Mouse (Mus musculus) kidney, embryonic 14.5 days (tissue): ENCODE data around the gene Unc5cl. TPM values are rescaled to one million over a fixed set of nuclear protein-coding genes. Genes with fewer than 3 reads are reported as not detected.

Experiments
- ATAC-seq: fragments of 200-750 bp; cut with Nextera tagmentation; 2 replicates; pipeline ENCODE4 v1.8.0; 2017; ENCODE audit warnings: moderate number of reproducible peaks, mild to moderate bottlenecking, moderate TSS enrichment, moderate library complexity; ENCODE audit not compliant: low FRiP score, low TSS enrichment
- H3K27ac ChIP-seq: fragments of 300-500 bp; sonication (generic); 2 replicates; pipeline ENCODE4 v1.5.1; 2014; ENCODE audit warnings: low read depth, mild to moderate bottlenecking, low read length, moderate library complexity, mixed read lengths
- H3K27me3 ChIP-seq: fragments of 300-500 bp; sonication (generic); 2 replicates; pipeline ENCODE4 v1.6.1; 2014; ENCODE audit warnings: mild to moderate bottlenecking, low read length; ENCODE audit not compliant: control insufficient read depth, insufficient read depth
- H3K36me3 ChIP-seq: fragments of 300-500 bp; sonication (generic); 2 replicates; pipeline ENCODE4 v1.6.1; 2014; ENCODE audit warnings: low read length, mixed read lengths; ENCODE audit not compliant: control insufficient read depth, insufficient read depth
- H3K4me1 ChIP-seq: fragments of 300-500 bp; sonication (generic); 2 replicates; pipeline ENCODE4 v1.6.1; 2014; ENCODE audit warnings: low read length, mixed read lengths; ENCODE audit not compliant: control insufficient read depth, insufficient read depth
- H3K4me2 ChIP-seq: fragments of 300-500 bp; sonication (generic); replicated peaks from 2 replicates; pipeline ENCODE4 v1.6.1; 2014; ENCODE audit warnings: low read depth, mild to moderate bottlenecking, low read length
- H3K4me3 ChIP-seq: fragments of 300-500 bp; sonication (generic); 2 replicates; pipeline ENCODE4 v1.5.1; 2014; ENCODE audit warnings: mild to moderate bottlenecking, low read length
- H3K9ac ChIP-seq: fragments of 300-500 bp; sonication (generic); 2 replicates; pipeline ENCODE4 v1.6.1; 2014; ENCODE audit warnings: low read depth, mild to moderate bottlenecking, low read length, moderate library complexity
- H3K9me3 ChIP-seq: fragments of 300-500 bp; sonication (generic); 2 replicates; pipeline ENCODE4 v1.6.1; 2016; ENCODE audit warnings: low read length; ENCODE audit not compliant: control insufficient read depth
- WGBS: fragments of 180-500 bp; shearing (Covaris S2); extraction: QIAGEN DNeasy Blood & Tissue Kit; methylation state at CpG from one replicate; pipeline ENCODE4 v1.1.7; 2014; 5-methylcytosine and 5-hydroxymethylcytosine counted together
- polyA plus RNA-seq: library from polyadenylated mRNA; unstranded; fragments of >200 nt; fragmentation: Nextera tagmentation; extraction: Ambion mirVana; gene quantifications from 2 replicates; pipeline ENCODE4 v1.2.1, GENCODE M21; 2014

Unc5cl gene
- polyA plus RNA-seq, 1 experiment from 2014 or later: 4.7 TPM

DNA sequence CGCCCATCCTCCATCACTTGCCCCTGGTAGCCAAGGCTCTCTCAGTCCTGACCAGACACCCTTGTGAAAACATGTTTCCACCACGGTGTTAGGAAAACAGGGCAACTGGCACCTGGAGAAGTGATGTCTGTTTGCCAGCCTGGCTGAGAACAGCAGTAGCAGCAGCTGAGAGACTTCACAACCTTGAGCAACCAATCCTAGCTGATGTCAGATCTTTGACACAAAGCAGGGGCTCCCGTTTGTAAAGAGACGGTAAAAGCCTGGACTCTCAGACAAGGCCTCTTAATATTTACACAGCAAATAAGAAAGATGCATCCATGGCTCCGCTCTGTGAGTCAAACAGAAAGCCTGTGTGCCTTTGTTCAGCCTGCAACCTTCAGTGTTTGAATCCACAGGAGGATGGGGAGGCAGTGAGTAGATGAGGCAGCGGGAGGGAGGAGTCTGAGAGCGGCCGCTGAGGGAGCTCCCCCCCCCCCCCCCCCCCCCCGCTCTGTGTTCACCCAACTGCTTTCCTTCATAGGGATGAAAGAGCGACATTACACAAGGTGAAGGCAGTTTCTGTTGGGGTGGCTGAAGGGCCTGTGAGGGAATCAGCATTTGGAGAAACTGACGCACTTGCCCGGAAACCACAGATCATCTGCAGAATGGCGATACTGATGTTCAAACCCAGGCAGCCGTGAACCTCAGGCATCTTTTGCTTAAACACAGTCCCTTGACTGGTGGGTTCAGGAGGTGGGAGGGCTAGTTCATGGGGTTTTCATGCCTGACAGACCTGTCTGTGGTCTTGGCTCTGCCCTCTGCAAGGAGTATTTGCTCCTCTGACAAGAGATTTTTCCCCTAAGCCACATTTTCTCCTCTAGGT is 79.4 kb downstream of the Unc5cl start:
- Histone ChIP-seq H3K9me3 (no peaks in the 10 kb centered on the region), H3K27ac (no peak overlapping the region), H3K4me3 (no peak overlapping the region), H3K4me2 (no peak overlapping the region), H3K9ac (no peak overlapping the region), H3K27me3 (no peaks in the 10 kb centered on the region), H3K36me3 (no peaks in the 10 kb centered on the region), H3K4me1 (peaks cover 3% of the 10 kb centered on the region; the same call in 1 of the 2 replicates)
- WGBS: 44% methylated on average over 14 of the region's 14 CpGs
- ATAC-seq: no peak

DNA sequence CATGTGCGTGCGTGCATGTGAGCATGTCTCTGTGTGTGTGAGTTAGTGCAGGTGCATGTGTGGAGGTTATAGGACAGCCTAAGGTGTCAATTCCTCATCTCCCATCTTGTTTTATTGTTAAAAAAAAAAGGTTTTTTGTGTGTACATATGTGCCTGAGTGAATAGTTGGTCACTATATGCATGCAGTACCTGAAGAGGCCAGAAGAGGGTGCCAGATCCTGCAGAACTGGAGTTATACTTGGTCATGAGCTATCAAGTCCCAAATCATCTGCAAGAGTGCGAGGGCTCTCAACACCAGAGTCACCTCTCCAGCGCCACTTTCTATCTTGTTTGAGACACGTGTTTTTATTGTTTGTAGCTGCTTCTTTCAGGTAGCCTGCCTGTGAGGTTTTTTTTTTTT is 83.6 kb downstream of the Unc5cl start:
- ATAC-seq: no peak
- no peak overlapping the region for H3K4me2 ChIP-seq
- H3K9me3 ChIP-seq: no peaks in the 10 kb centered on the region
- peaks cover 3% of the 10 kb centered on the region; the same call in 1 of the 2 replicates for H3K4me1 ChIP-seq
- WGBS: 75% methylated on average over 5 of the region's 5 CpGs
- H3K36me3 ChIP-seq: no peaks in the 10 kb centered on the region
- H3K9ac ChIP-seq: no peak overlapping the region
- no peaks in the 10 kb centered on the region for H3K27me3 ChIP-seq
- no peak overlapping the region for H3K4me3 ChIP-seq
- H3K27ac ChIP-seq: no peak overlapping the region

DNA sequence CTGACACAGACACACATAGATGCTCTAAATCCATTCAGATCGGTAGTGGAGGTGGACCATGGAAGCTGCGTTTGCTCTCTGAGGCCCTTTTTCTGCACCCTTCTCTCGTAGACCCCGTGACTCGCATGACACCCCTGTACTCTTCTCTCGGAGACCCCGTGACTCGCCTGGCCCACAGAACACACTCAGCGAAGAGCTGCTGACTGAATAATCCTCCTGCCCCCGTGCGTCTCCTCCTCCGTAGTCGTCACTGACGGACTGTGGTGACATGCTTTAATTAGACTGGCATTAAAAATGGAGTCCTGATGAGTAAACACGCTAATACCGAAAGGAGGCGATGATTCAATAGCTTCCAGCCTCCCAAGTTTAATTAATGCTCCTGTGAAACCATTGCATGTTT is 84.6 kb downstream of the Unc5cl start:
- H3K27me3 ChIP-seq: no peaks in the 10 kb centered on the region
- H3K36me3 ChIP-seq: no peaks in the 10 kb centered on the region
- no peaks in the 10 kb centered on the region for H3K9me3 ChIP-seq
- H3K4me3 ChIP-seq: no peak overlapping the region
- H3K4me1 ChIP-seq: no peaks in the 10 kb centered on the region
- no peak overlapping the region for H3K27ac ChIP-seq
- WGBS: 86% methylated on average over 17 of the region's 17 CpGs
- no peak overlapping the region for H3K9ac ChIP-seq
- ATAC-seq: no peak
- no peak overlapping the region for H3K4me2 ChIP-seq

DNA sequence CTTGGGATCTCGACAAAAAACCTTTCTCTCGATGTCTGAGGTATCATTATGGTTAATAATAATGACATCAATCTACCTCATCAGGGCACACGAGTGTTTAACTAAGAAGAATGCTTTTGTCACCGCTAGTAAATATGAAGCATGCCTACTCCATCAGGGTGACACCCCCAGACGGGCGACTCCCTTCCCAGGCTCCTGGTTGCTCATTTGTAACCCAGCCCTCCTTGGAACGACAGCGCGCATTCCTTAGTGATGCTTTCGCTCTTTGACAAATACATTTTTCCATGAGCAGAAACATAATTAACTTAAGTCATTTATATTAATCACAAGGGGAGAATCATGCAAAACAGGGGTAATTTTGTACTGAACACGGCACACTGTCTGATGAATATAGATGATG is 88.0 kb downstream of the Unc5cl start:
- no peak for ATAC-seq
- Histone ChIP-seq H3K9me3 (no peaks in the 10 kb centered on the region), H3K27me3 (no peaks in the 10 kb centered on the region), H3K9ac (no peak overlapping the region), H3K4me3 (no peak overlapping the region), H3K36me3 (no peaks in the 10 kb centered on the region), H3K4me1 (peaks cover 8% of the 10 kb centered on the region; the same call in 1 of the 2 replicates), H3K27ac (no peak overlapping the region), H3K4me2 (no peak overlapping the region)
- 58% methylated on average over 11 of the region's 11 CpGs for WGBS

DNA sequence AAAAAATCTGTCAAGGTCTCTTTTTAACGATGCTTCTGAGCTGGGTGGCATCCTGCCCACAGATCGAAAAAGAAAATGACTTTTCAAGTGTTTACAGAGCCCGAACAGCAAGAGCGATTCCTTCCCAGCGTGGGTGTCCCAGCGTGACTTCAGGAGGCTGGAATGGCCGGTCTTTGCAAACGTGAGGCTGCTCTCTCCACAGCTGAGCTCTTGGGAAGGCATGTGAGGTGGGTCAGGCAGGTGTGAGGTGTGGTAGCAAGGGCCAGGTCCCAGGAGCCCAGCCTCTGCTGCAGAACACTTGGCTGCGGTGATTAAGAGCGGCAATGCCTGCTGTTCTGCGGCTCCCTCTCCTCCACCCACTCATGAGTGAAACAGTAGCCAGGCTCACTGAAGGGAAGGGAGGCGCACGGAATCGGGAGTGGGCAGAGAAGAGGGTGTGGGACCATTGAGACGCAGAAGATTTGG is 88.6 kb downstream of the Unc5cl start:
- Histone ChIP-seq H3K27ac (no peak overlapping the region), H3K4me2 (no peak overlapping the region), H3K27me3 (no peaks in the 10 kb centered on the region), H3K4me1 (peaks cover 8% of the 10 kb centered on the region; the same call in 1 of the 2 replicates), H3K9ac (no peak overlapping the region), H3K9me3 (no peaks in the 10 kb centered on the region), H3K36me3 (no peaks in the 10 kb centered on the region), H3K4me3 (no peak overlapping the region)
- WGBS: 56% methylated on average over 15 of the region's 15 CpGs
- 0 out of 2 replicates have a peak, but pooled peaks have one; percentile 17 for ATAC-seq

DNA sequence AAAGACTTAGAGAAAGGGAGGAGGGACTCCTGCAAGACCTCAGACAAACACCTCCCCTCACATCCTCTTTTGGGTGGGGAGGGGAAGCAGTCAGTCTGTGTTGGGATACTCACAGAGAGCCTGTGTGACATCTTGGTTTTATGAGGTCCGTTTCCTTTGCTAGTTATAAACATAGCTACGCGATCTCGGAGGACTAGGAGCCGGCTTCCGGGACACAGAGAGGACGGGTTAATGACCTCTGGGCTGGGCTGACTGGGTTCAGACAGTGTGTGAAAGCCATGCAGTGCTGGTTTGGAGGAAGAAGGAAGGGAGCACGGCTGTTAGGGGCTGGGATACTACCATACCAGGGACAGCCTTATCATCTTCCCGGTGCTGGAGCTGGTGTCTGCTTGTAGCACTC is 90.0 kb downstream of the Unc5cl start:
- Histone ChIP-seq H3K4me1 (peaks cover 8% of the 10 kb centered on the region; the same call in 1 of the 2 replicates), H3K9ac (no peak overlapping the region), H3K4me3 (no peak overlapping the region), H3K36me3 (no peaks in the 10 kb centered on the region), H3K27me3 (no peaks in the 10 kb centered on the region), H3K27ac (no peak overlapping the region), H3K9me3 (no peaks in the 10 kb centered on the region), H3K4me2 (peak overlapping the region; percentile 19; the same call in 1 of the 2 replicates)
- ATAC-seq: peak; percentile 78
- WGBS: 10% methylated on average over 9 of the region's 9 CpGs

DNA sequence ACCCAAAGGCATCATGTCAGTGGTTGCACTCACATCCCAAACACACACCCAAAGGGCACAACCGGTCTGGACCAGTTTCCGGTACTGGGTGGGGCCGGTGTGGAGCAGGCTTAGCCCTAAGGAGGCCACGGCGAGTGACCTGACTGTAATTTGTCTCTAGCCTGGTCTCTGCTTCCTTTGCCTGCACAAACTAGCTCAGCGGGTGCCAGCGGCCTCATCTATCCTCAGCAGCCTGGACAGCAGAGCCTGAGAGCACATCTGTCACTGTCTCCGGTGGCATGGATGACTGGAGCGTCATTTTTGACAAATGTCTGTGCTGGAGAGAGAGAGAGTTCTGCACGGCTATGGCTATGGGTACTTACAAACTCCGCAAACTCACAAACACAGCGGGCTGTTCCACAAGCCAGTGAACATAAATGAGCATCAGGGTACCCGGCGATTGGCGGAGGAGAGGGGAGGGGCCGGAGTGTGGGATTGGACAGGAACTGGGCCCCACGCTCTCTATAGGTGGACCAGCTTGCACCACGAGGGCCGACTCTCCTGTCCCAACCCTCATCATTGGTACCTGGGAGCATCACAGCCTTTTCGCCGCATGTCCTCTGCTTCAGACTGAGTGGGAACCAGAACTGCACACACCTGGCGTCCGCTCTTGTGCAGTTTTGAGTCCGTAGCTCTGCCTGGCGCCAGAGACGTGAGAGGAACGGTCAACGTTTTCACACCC is 90.7 kb downstream of the Unc5cl start:
- H3K9me3 ChIP-seq: no peaks in the 10 kb centered on the region
- no peaks in the 10 kb centered on the region for H3K27me3 ChIP-seq
- WGBS: 56% methylated on average over 28 of the region's 28 CpGs
- no peaks in the 10 kb centered on the region for H3K36me3 ChIP-seq
- no peak overlapping the region for H3K27ac ChIP-seq
- H3K4me1 ChIP-seq: peaks cover 8% of the 10 kb centered on the region; the same call in 1 of the 2 replicates
- H3K4me2 ChIP-seq: peak overlapping the region; percentile 19; the same call in 1 of the 2 replicates
- no peak overlapping the region for H3K9ac ChIP-seq
- ATAC-seq: peak; percentile 56
- no peak overlapping the region for H3K4me3 ChIP-seq

DNA sequence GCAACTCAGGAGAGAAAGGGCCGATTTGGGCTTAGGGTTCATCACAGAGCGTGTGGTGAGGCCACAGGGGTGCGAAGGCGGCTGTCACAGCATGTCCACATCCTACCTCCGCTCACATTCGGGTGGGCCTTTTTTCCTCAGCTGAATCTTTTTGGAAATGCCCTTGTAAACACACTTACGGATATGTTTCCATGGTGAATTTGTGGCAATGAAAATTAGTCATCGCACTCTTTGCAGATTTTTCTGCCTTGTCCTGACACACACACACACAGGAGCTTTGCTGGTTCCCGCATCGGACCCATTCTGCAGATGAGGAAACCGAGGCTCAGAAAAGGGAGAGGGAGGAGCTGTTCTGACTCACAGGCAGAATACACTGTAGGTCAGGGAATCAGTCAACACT is 91.3 kb downstream of the Unc5cl start:
- Histone ChIP-seq H3K9ac (no peak overlapping the region), H3K27ac (no peak overlapping the region), H3K4me2 (no peak overlapping the region), H3K9me3 (no peaks in the 10 kb centered on the region), H3K4me3 (no peak overlapping the region), H3K36me3 (no peaks in the 10 kb centered on the region), H3K4me1 (peaks cover 8% of the 10 kb centered on the region; the same call in 1 of the 2 replicates), H3K27me3 (no peaks in the 10 kb centered on the region)
- ATAC-seq: no peak
- 95% methylated on average over 11 of the region's 11 CpGs for WGBS

DNA sequence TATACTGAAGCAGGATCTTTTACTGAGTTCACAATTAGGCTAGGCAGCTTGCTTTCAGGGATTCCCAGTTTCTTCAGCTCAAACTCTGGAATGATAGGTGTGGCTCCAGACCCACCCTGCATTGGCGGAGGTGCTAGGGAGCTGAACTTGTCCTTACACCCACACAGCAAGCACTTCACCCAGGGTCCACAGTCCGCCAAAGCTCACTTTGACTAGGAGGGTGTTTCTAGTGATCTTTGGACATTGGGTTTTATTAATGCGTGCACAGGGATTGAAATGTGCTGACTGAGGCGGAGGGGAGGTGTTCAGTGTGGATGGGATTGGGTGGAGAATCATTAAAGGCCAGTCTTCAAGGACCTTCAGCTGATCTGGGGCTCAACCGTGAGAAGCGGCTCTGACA is 93.0 kb downstream of the Unc5cl start:
- 80% methylated on average over 6 of the region's 6 CpGs for WGBS
- Histone ChIP-seq H3K4me1 (peaks cover 8% of the 10 kb centered on the region; the same call in 1 of the 2 replicates), H3K9ac (no peak overlapping the region), H3K4me3 (no peak overlapping the region), H3K27me3 (no peaks in the 10 kb centered on the region), H3K9me3 (no peaks in the 10 kb centered on the region), H3K36me3 (no peaks in the 10 kb centered on the region), H3K27ac (no peak overlapping the region), H3K4me2 (no peak overlapping the region)
- ATAC-seq: no peak
